Mouse (Mus musculus) gastrocnemius, postnatal 25 days (tissue): ENCODE measurements around the gene Arl9. TPM values are rescaled to one million over a fixed set of nuclear protein-coding genes. Genes with fewer than 3 reads are reported as not detected.
"Not testable (repeated sequence)": the region's sequence is repeated elsewhere in the genome, so short reads cannot be mapped to it uniquely, and the experiment has no call there.

Experiments
- DNase-seq: peaks from one replicate; pipeline ENCODE4 v3.0.0; 2022
- total RNA-seq, 2 experiments: library from RNA; stranded (reverse); gene quantifications; 1 replicate in 1 of 2; 2 replicates in 1 of 2; pipeline ENCODE4 v1.2.3; 2021

The Arl9 gene
- total RNA-seq, 2 experiments from 2014 or later, result not detected

DNA sequence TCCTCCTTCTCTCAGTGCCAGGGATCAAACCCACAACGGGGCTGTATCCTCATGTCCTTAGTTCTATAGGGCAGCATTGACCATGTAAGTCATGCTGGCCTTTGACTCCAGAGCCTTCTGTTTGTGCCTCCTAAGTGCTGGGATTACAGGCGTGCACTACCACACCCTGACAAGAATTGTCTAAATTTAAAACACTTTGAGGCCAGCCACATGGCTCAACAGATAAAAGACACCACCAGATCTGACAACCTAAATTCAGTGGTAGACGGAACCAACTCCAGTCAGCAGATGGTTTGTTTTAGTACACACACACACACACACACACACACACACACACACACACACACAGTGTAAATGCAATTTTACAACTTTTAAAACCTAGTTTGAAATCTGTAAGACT is 24.2 kb downstream of the Arl9 start:
- no peak for DNase-seq

- no peak for DNase-seq
These were observed 25.9 kb downstream of the Arl9 start for GRCm38 (mm10) chr5:77029735-77030134.

DNA sequence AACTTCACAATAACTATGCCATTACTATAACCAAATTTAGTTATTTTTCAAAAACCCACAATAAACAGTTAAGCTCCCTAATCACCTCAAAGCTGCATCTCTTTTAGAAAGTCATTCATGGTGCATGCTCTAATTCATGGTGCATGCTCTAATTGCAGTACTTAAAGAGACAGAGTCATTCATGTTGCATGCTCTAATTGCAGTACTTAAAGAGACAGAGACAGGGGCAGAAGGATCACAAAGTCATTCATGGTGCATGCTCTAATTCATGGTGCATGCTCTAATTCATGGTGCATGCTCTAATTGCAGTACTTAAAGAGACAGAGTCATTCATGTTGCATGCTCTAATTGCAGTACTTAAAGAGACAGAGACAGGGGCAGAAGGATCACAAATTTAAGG is 31.2 kb downstream of the Arl9 start:
- not testable (repeated sequence) for DNase-seq

GRCm38 (mm10) chr5:77038451-77038850 is 34.6 kb downstream of the Arl9 start:
- DNase-seq, result no peak

DNA sequence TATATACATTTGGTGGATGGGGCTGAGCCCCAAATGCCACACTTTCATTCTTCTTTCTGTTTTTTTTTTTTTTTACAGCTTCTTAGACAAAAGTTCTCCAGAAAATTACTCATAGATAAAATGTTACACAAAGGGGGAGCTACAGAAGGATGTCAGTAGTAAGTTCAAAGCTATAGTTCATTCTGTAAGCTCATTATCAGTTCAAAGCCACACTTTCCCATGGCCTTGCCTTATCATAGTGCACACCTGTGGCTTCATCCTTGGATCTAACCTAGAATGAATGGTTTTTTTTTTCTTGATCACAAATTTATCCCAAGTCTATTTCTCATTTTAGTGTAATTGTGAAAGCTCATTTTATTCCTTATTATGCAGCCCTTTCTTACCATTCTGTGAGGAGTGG is 35.5 kb downstream of the Arl9 start:
- DNase-seq, result no peak

DNA sequence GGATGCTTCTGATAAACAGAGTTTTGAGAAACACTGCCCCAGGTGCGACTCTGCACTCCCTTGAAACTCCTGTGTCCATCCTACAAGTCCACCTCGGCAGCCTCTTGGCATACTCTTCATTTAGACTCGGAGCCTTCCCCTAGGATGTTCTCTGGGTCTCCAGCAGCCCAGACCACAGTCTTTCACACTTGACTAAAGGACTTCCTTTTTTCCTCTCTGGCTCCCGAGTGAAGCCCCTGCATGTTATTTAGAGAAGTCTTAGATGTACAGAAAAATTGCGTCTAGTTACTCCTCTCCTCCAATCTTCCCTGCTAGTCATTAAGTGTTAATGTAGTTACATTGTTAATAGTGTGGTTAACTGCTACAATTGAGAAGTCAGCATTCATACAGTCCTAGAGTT is 40.5 kb downstream of the Arl9 start:
- no peak for DNase-seq

DNA sequence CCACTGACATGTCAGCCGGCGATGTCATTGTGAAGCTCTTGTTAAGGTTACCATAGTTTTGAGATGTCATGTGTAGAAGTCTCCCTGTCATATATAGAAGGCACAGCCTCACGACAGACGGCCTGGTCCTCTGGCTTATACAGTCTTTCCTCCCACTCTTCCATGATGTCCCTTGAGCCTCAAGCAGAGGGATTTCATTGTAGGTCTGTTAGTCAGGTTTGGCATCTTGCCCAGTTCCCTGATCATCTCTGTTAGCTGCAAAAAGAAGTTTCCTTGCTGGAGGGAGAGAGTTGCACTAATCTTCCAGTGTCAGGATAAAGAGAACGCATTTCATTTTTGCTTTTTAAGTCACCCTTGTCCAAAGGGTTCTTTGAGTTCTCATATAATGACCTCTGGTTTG is 48.8 kb downstream of the Arl9 start:
- no peak for DNase-seq

- no peak for DNase-seq
These were observed 53.1 kb downstream of the Arl9 start for GRCm38 (mm10) chr5:77056881-77057440.

Other genes starting within 250 kb of the Arl9 start
- 1 to 10 TPM; 7.3 to 7.8 TPM for gene Aasdh, start 98.5 kb upstream of the Arl9 start, total RNA-seq
- 100 to 1,000 TPM; 110 to 117 TPM for gene Paics, start 52.7 kb upstream of the Arl9 start, total RNA-seq
- gene Ppat, start 52.5 kb upstream of the Arl9 start, total RNA-seq, result 10 to 100 TPM; 17.7 to 18.7 TPM
- 10 to 100 TPM; 51.3 to 53.1 TPM for gene Srp72, start 29.4 kb upstream of the Arl9 start, total RNA-seq
- gene Thegl, start 12.0 kb downstream of the Arl9 start, total RNA-seq, result not detected
- 1 to 10 TPM; 3.4 to 5.7 TPM for gene Hopx, start 111.1 kb downstream of the Arl9 start, total RNA-seq
- not detected for gene Spink2, start 207.4 kb downstream of the Arl9 start, total RNA-seq